Mouse (Mus musculus): Measurements from ENCODE around the gene Ldlrad1. TPM values are rescaled to one million over a fixed set of nuclear protein-coding genes. Genes with fewer than 3 reads are reported as not detected.

Gene Ldlrad1
- total RNA-seq, 1 experiment = not detected

DNA sequence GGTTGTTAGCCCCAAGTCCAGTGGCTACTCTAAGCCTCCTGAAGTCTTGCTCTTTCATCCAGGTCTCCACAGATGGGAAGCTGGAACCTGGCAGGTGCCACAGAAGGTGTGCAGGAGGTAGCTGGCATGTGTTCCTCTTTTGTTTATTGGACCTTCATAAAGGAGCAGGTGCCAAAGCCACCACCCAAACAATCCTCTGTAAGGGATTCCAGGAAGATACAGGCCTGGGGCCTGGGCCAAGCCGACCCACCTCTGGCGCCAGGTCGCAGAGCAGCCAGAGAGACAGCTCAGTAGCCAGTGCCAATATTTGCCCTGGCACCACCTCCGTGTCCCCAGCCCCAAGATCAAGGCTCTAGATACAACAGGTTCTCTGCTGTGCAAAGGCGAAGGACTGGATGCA, 12.5 kb downstream of the Ldlrad1 start:
- H3K4me1 ChIP-seq (ENCODE audit: control insufficient read depth in 2 of 2, insufficient read depth in 2 of 2, low read length in 2 of 2, poor library complexity in 1 of 2) = no peaks in the 10 kb centered on the region
- no peak for DNase-seq (ENCODE audit: low read depth, low spot score)
- no peaks in the 10 kb centered on the region for H3K36me3 ChIP-seq (ENCODE audit: control insufficient read depth, insufficient read depth, low read length, poor library complexity, severe bottlenecking)
- H3K27ac ChIP-seq (ENCODE audit: insufficient read depth, low read depth, low read length, poor library complexity, severe bottlenecking) = no peak overlapping the region
- TF ChIP-seq ZNF384 (IDR thresholded peaks at IDR 0.05; ENCODE audit: low read depth, low read length) (no peak), HCFC1 (IDR thresholded peaks at IDR 0.05; ENCODE audit: borderline replicate concordance, insufficient read depth, low read length) (no peak), MAFK (IDR thresholded peaks at IDR 0.05; ENCODE audit: insufficient read depth, low read depth, low read length) (no peak), CHD2 (IDR thresholded peaks at IDR 0.05; ENCODE audit: low read depth, low read length) (no peak), ZC3H11A (IDR thresholded peaks at IDR 0.05; ENCODE audit: borderline replicate concordance, low read depth, low read length) (no peak)
- H3K4me3 ChIP-seq (ENCODE audit: insufficient read depth in 1 of 2, low read depth in 1 of 2, low read length in 2 of 2, poor library complexity in 1 of 2, severe bottlenecking in 1 of 2) = no peak overlapping the region
- H3K9me3 ChIP-seq (ENCODE audit: control insufficient read depth, insufficient read depth, low read depth, low read length) = no peaks in the 10 kb centered on the region
- in situ Hi-C loops (cut with MboI; ENCODE audit: low sequenced_read_pairs in 2 of 2, unreplicated experiment in 2 of 2) = no loop called here
- H3K9ac ChIP-seq (ENCODE audit: insufficient read depth, low read depth, low read length, poor library complexity, severe bottlenecking) = no peak overlapping the region

GRCm38 (mm10) chr4:107223225-107224204, 14.5 kb downstream of the Ldlrad1 start:
- no peak overlapping the region for H3K4me3 ChIP-seq (ENCODE audit: insufficient read depth in 1 of 2, low read depth in 1 of 2, low read length in 2 of 2, poor library complexity in 1 of 2, severe bottlenecking in 1 of 2)
- DNase-seq (ENCODE audit: low read depth, low spot score) = no peak

DNA sequence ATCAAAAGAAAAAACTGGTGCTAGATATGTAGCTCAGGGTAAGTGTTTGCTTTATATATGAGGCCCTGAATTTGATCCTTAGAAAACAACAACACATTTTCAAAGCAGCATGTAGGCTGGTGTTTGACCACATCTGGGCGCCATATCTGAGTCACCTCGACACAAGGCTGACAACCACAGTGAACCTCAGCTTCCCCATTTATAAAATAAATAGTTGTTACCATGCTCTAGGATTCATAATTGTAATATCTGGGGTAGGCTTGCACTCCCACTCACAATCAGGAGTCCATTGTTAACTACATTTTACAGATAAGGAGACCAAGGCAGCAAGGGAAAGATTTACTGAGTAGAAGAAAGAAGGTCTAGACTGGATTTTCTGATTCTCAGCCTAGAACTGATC, 17.3 kb downstream of the Ldlrad1 start:
- DNase-seq (ENCODE audit: low read depth, low spot score) = no peak
- H3K4me3 ChIP-seq (ENCODE audit: insufficient read depth in 1 of 2, low read depth in 1 of 2, low read length in 2 of 2, poor library complexity in 1 of 2, severe bottlenecking in 1 of 2) = no peak overlapping the region
- H3K27ac ChIP-seq (ENCODE audit: insufficient read depth, low read depth, low read length, poor library complexity, severe bottlenecking) = no peak overlapping the region
- H3K9ac ChIP-seq (ENCODE audit: insufficient read depth, low read depth, low read length, poor library complexity, severe bottlenecking) = no peak overlapping the region
- H3K4me1 ChIP-seq (ENCODE audit: control insufficient read depth in 2 of 2, insufficient read depth in 2 of 2, low read length in 2 of 2, poor library complexity in 1 of 2) = no peaks in the 10 kb centered on the region
- H3K36me3 ChIP-seq (ENCODE audit: control insufficient read depth, insufficient read depth, low read length, poor library complexity, severe bottlenecking) = no peaks in the 10 kb centered on the region
- TF ChIP-seq ZC3H11A (IDR thresholded peaks at IDR 0.05; ENCODE audit: borderline replicate concordance, low read depth, low read length) (no peak), ZNF384 (IDR thresholded peaks at IDR 0.05; ENCODE audit: low read depth, low read length) (no peak)
- no peaks in the 10 kb centered on the region for H3K9me3 ChIP-seq (ENCODE audit: control insufficient read depth, insufficient read depth, low read depth, low read length)
- in situ Hi-C loops (cut with MboI; ENCODE audit: low sequenced_read_pairs in 2 of 2, unreplicated experiment in 2 of 2) = no loop called here

More at GRCm38 (mm10) chr4:107223225-107224204, 14.5 kb downstream of the Ldlrad1 start:
- in situ Hi-C loops (cut with MboI; ENCODE audit: low sequenced_read_pairs in 2 of 2, unreplicated experiment in 2 of 2) = no loop called here
- Histone ChIP-seq H3K36me3 (ENCODE audit: control insufficient read depth, insufficient read depth, low read length, poor library complexity, severe bottlenecking) (no peaks in the 10 kb centered on the region), H3K9ac (ENCODE audit: insufficient read depth, low read depth, low read length, poor library complexity, severe bottlenecking) (no peak overlapping the region), H3K9me3 (ENCODE audit: control insufficient read depth, insufficient read depth, low read depth, low read length) (no peaks in the 10 kb centered on the region), H3K27ac (ENCODE audit: insufficient read depth, low read depth, low read length, poor library complexity, severe bottlenecking) (no peak overlapping the region), H3K4me1 (ENCODE audit: control insufficient read depth in 2 of 2, insufficient read depth in 2 of 2, low read length in 2 of 2, poor library complexity in 1 of 2) (no peaks in the 10 kb centered on the region)
- TF ChIP-seq ZNF384 (IDR thresholded peaks at IDR 0.05; ENCODE audit: low read depth, low read length) (no peak), CHD2 (IDR thresholded peaks at IDR 0.05; ENCODE audit: low read depth, low read length) (no peak), ZC3H11A (IDR thresholded peaks at IDR 0.05; ENCODE audit: borderline replicate concordance, low read depth, low read length) (no peak)

- Histone ChIP-seq H3K4me3 (ENCODE audit: insufficient read depth in 1 of 2, low read depth in 1 of 2, low read length in 2 of 2, poor library complexity in 1 of 2, severe bottlenecking in 1 of 2) (no peak overlapping the region), H3K36me3 (ENCODE audit: control insufficient read depth, insufficient read depth, low read length, poor library complexity, severe bottlenecking) (peaks cover 7% of the 10 kb centered on the region), H3K4me1 (ENCODE audit: control insufficient read depth in 2 of 2, insufficient read depth in 2 of 2, low read length in 2 of 2, poor library complexity in 1 of 2) (no peaks in the 10 kb centered on the region), H3K9ac (ENCODE audit: insufficient read depth, low read depth, low read length, poor library complexity, severe bottlenecking) (no peak overlapping the region), H3K27ac (ENCODE audit: insufficient read depth, low read depth, low read length, poor library complexity, severe bottlenecking) (no peak overlapping the region), H3K9me3 (ENCODE audit: control insufficient read depth, insufficient read depth, low read depth, low read length) (no peaks in the 10 kb centered on the region)
- TF ChIP-seq MAFK (IDR thresholded peaks at IDR 0.05; ENCODE audit: insufficient read depth, low read depth, low read length) (no peak), ZNF384 (IDR thresholded peaks at IDR 0.05; ENCODE audit: low read depth, low read length) (no peak), CHD2 (IDR thresholded peaks at IDR 0.05; ENCODE audit: low read depth, low read length) (no peak), ZC3H11A (IDR thresholded peaks at IDR 0.05; ENCODE audit: borderline replicate concordance, low read depth, low read length) (no peak), HCFC1 (IDR thresholded peaks at IDR 0.05; ENCODE audit: borderline replicate concordance, insufficient read depth, low read length) (no peak)
- in situ Hi-C loops (cut with MboI; ENCODE audit: low sequenced_read_pairs in 2 of 2, unreplicated experiment in 2 of 2) = no loop called here
- DNase-seq (ENCODE audit: low read depth, low spot score) = no peak
Measured at GRCm38 (mm10) chr4:107232219-107232618, 23.2 kb downstream of the Ldlrad1 start.

Data from ES-E14 (cell line).